Mouse (Mus musculus): ENCODE measurements around the gene Upk3b.

- TF ChIP-seq CTCF (IDR thresholded peaks at IDR 0.05; ENCODE audit: extremely low read depth, insufficient read length, insufficient replicate concordance, low read depth, low read length) (no peak), POLR2A (IDR thresholded peaks at IDR 0.05; ENCODE audit: low read depth, low read length) (no peak)
Observed at GRCm38 (mm10) chr5:136036667-136037066, 1.6 kb upstream of the Upk3b start.
